Mouse (Mus musculus) liver, postnatal 0 days (tissue): ENCODE measurements at regions not wholly inside any gene's neighbourhood (a gene's known extent, or its start where the extent isn't known, plus 50 kb on each side); places are given as distances from the start of the nearest gene placed in this dataset.

Experiments
- CTCF ChIP-seq: sonication (generic); IDR thresholded peaks from 2 replicates; pipeline ENCODE4 v1.5.1; 2016; ENCODE audit warnings: antibody characterized with exemption, low read depth
- EP300 ChIP-seq: IDR thresholded peaks from 2 replicates; pipeline ENCODE4 v1.6.1; 2016; ENCODE audit warnings: antibody characterized with exemption, low read depth, mild to moderate bottlenecking

DNA sequence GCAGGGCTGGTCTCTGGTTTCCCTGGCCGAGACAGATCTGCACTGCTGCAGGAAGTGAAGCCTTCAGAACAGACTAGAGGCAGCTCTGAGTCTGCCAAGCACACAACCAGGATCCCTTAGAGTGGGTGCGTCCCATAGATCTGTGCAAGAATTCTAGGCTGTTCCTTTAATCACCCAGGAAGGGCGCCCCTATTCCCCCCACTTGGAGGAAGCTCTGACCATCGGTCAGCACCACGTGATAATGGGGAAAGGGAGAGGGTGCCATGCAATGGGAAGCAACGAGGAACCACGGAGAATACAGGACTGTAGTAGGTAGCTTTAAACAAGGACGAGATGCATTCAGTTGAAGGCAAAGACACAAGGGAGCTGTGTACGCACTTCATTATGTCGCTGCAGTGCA, 101.1 kb downstream of the Tmem30b start:
- TF ChIP-seq CTCF (no peak), EP300 (no peak)
